Mouse (Mus musculus) Patski (cell line): ENCODE data around the gene Acoxl. TPM values are rescaled to one million over a fixed set of nuclear protein-coding genes. Genes with fewer than 3 reads are reported as not detected.

Source experiments
- ATAC-seq: fragments of 100-300 bp; one replicate; pipeline ENCODE4 v1.8.0; 2021
- CTCF ChIA-PET: fragments of 350-600 bp; sonication (Branson Sonifier 250); formaldehyde crosslinking; loops from one replicate; lab custom pipeline; 2022; ENCODE audit warnings: inconsistent platforms; lab: Charles Lee
- POLR2A ChIA-PET: fragments of 350-600 bp; sonication (Branson Sonifier 250); formaldehyde crosslinking; loops from one replicate; lab custom pipeline; 2022; ENCODE audit warnings: antibody characterized with exemption, inconsistent platforms; lab: Charles Lee
- DNase-seq: peaks from one replicate; pipeline ENCODE4 v3.0.0-alpha.2; 2011; ENCODE audit warnings: low read depth, low spot score
- H3K27me3 ChIP-seq: fragments of 371-371 bp; one replicate; pipeline ENCODE4 v1.5.1; 2021
- CTCF ChIP-seq: fragments of 100-300 bp; IDR thresholded peaks from one replicate; pipeline ENCODE4 v1.5.1; 2021
- in situ Hi-C: fragments of 300-500 bp; cut with MboI; formaldehyde crosslinking; loops from 3 replicates; pipeline ENCODE4 v1.11.1; 2018; ENCODE audit warnings: low pct_unique_long_range_greater_than_20kb, mixed read lengths
- polyA plus RNA-seq: library from polyadenylated mRNA; unstranded; gene quantifications from one replicate; pipeline ENCODE4 v1.2.3, GENCODE M21; 2021

Gene Acoxl
- polyA plus RNA-seq, 1 experiment from 2014 or later, result 0.03 TPM

- in situ Hi-C loops, result loop anchor here (25.0 kb wide), 1 partner anchor 230 kb away; no protein-coding TSS in a partner anchor
- peaks cover 9% of the 10 kb centered on the region for H3K27me3 ChIP-seq
- ChIA-PET POLR2A (no interaction called here), CTCF (no interaction called here)
- DNase-seq (no peak), ATAC-seq (no peak)
- no peak for TF ChIP-seq CTCF
Measured at GRCm38 (mm10) chr2:128117605-128118004, 278.9 kb downstream of the Acoxl start.

DNA sequence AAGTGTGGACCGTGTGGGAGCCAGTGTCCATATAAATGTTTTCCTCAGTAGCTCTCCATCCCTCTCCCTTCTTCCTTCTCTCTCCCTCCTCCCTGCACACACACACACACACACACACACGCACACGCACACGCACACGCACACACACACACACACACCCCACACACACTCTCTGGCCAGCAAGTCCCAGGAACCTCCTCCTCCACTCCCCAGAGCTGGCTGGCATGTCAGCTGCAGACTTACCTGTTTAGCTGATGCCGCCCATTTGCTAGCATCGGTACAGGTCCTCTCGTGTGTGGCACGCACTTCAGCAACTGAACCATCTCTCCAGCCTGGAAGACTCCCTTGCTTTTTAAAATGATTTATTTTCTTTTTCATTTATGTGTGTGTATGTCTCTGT, 280.3 kb downstream of the Acoxl start:
- ATAC-seq, result no peak
- no peak for TF ChIP-seq CTCF
- ChIA-PET CTCF (no interaction called here), POLR2A (no interaction called here)
- in situ Hi-C loops, result loop anchor here (25.0 kb wide), 1 partner anchor 232 kb away; no protein-coding TSS in a partner anchor
- DNase-seq, result no peak
- H3K27me3 ChIP-seq, result peaks cover 7% of the 10 kb centered on the region

- no peaks in the 10 kb centered on the region for H3K27me3 ChIP-seq
- ChIA-PET POLR2A (interaction anchor here (0.6 to 0.8 kb wide), 3 partner anchors 18 to 257 kb away, joined by 3 read pairs; no protein-coding TSS in a partner anchor), CTCF (interaction anchor here (0.8 to 3.5 kb wide), 15 partner anchors 12 to 451 kb away, joined by 3 to 8 read pairs (median 4); no protein-coding TSS in a partner anchor)
- ATAC-seq, result no peak
- in situ Hi-C loops, result loop anchor here (5.0 to 25.0 kb wide), 3 partner anchors 235 to 450 kb away; no protein-coding TSS in a partner anchor
- TF ChIP-seq CTCF, result no peak
- no peak for DNase-seq
Measured at GRCm38 (mm10) chr2:128122491-128122890, 283.8 kb downstream of the Acoxl start.

DNA sequence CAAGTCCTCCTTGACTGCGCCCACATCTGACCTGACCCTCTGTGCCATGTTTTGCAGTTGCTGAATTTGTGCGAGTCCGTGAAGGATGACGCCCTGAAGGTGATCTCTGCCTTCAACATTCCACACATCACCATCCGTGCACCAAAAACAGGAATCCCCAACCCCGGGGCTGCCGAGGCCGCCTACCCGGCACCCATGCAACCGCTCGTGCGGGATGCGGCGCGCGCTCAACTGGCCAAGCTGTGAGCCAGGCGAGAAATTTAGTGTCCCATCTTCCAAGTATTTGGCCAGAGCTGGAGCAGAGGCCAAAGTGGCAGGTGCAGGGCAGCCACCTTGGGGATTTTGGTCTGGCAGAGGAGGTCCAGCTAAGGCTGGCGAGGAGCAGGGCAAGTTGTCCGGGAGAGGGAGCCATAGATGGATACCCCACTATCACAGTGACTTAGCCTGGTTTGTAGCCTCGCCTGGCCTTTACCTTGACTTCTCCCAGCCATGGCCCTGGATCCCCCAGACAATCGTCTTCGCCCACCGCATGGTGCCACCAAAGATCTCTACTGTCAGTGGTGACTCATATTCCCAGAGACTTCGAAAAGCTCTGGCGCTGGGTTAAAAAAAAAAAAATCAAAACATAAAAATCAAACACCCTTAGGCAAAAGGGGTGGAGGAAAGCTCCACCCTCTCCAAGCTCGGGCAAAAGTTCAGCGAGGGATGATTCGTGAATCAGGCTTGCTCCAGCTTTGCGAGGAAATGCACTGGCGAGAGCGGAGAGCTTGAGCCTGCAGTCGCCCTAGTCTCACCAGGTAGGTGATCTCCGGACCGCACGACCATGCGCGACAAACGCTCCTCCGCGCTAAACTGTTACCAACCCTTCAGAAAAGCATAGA, 284.5 kb downstream of the Acoxl start:
- TF ChIP-seq CTCF, result no peak
- no peaks in the 10 kb centered on the region for H3K27me3 ChIP-seq
- ATAC-seq (no peak), DNase-seq (no peak)
- ChIA-PET CTCF (interaction anchor here (0.6 to 3.5 kb wide), 21 partner anchors 16 to 450 kb away, joined by 3 to 8 read pairs (median 4); no protein-coding TSS in a partner anchor), POLR2A (interaction anchor here (0.6 to 1.0 kb wide), 4 partner anchors 170 to 271 kb away, joined by 3 read pairs; no protein-coding TSS in a partner anchor)
- in situ Hi-C loops, result loop anchor here (5.0 to 25.0 kb wide), 3 partner anchors 236 to 449 kb away; no protein-coding TSS in a partner anchor

GRCm38 (mm10) chr2:128123921-128124683, 285.4 kb downstream of the Acoxl start:
- in situ Hi-C loops, result loop anchor here (5.0 to 25.0 kb wide), 3 partner anchors 237 to 448 kb away; no protein-coding TSS in a partner anchor
- ATAC-seq (no peak), DNase-seq (no peak)
- CTCF ChIA-PET, result interaction anchor here (0.6 to 3.5 kb wide), 13 partner anchors 16 to 304 kb away, joined by 3 to 8 read pairs (median 4); no protein-coding TSS in a partner anchor
- no peaks in the 10 kb centered on the region for H3K27me3 ChIP-seq
- TF ChIP-seq CTCF, result no peak
- POLR2A ChIA-PET, result interaction anchor here (0.5 to 1.0 kb wide), 3 partner anchors 169 to 270 kb away, joined by 3 to 5 read pairs (median 3); no protein-coding TSS in a partner anchor

GRCm38 (mm10) chr2:128124693-128125092, 286.0 kb downstream of the Acoxl start:
- no peaks in the 10 kb centered on the region for H3K27me3 ChIP-seq
- in situ Hi-C loops, result loop anchor here (5.0 to 25.0 kb wide), 3 partner anchors 237 to 448 kb away; no protein-coding TSS in a partner anchor
- ChIA-PET POLR2A (interaction anchor here (0.5 to 1.0 kb wide), 2 partner anchors 162 to 261 kb away, joined by 3 to 5 read pairs; no protein-coding TSS in a partner anchor), CTCF (interaction anchor here (1.3 to 3.5 kb wide), 7 partner anchors 15 to 288 kb away, joined by 3 to 8 read pairs (median 4); no protein-coding TSS in a partner anchor)
- no peak for TF ChIP-seq CTCF
- no peak for DNase-seq
- no peak for ATAC-seq

DNA sequence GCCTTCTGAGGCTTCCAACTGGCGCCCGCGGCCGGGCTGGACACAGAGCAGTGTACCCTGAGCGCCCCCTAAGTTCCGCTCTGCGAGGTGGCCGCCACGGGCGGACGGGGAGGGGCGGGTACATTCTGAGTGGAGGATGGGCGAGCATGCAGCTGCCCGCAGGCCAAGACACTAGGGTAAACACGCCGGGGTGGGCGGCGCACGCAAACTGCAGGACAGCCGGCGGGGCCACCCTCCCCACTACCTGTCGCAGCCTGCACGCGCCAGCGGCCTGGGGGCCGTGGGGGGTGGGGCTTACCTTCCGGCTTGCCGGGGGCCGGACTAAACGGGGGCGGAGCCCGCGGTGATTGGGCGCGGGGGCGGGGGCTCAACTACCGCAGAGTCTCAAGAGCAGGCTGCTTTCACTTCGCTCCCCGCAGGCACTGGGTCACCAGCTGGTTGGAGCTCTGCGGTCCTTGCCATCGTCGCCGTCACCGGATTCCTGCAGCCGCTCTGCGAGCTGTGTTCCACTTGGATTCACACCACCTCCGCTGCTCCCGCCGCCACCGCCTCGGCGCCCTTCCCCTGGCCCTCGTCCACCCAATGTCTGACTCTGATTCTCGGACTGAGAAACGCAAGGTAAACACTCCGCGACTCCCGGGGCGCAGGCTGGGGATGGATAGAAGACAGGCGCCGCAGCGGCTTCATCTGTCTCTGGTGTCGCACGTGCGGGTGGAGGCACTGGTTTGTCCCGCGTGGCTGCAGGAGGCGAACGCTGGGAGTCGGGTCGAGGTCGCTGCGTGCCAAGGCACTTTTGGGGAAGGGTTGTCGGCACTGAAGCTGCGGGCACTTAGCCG, 287.2 kb downstream of the Acoxl start, which contains the start of gene Bcl2l11:
Gene Bcl2l11 (plus strand): TSS at position 404 of the 836 bp plus-strand sequence.
- no peak for DNase-seq
- no peak for TF ChIP-seq CTCF
- in situ Hi-C loops, result no loop called here
- ATAC-seq, result peak; percentile 18
- POLR2A ChIA-PET, result interaction anchor here (1.0 to 1.3 kb wide), 3 partner anchors 21 to 274 kb away, joined by 3 to 4 read pairs (median 3); no protein-coding TSS in a partner anchor
- CTCF ChIA-PET, result interaction anchor here (1.3 to 1.6 kb wide), 2 partner anchors 9 to 14 kb away, joined by 4 to 5 read pairs; no protein-coding TSS in a partner anchor
- no peaks in the 10 kb centered on the region for H3K27me3 ChIP-seq

- no peaks in the 10 kb centered on the region for H3K27me3 ChIP-seq
- ATAC-seq (no peak), DNase-seq (no peak)
- ChIA-PET POLR2A (interaction anchor here (1.3 to 1.6 kb wide), 3 partner anchors 14 to 210 kb away, joined by 3 to 5 read pairs (median 4); no protein-coding TSS in a partner anchor), CTCF (no interaction called here)
- in situ Hi-C loops, result no loop called here
- no peak for TF ChIP-seq CTCF
Measured at GRCm38 (mm10) chr2:128126591-128127051, 287.9 kb downstream of the Acoxl start.
